Mouse (Mus musculus) ES-Bruce4 (cell line): ENCODE data around the gene Snx1. TPM values are rescaled to one million over a fixed set of nuclear protein-coding genes. Genes with fewer than 3 reads are reported as not detected.

Experiments used
- H3K27ac ChIP-seq: 2 replicates; pipeline ENCODE4 v1.5.1; 2012; ENCODE audit warnings: low read length, inconsistent platforms; ENCODE audit not compliant: insufficient read depth
- H3K27me3 ChIP-seq: 2 replicates; pipeline ENCODE4 v1.6.1; 2012; ENCODE audit warnings: mild to moderate bottlenecking, low read length, inconsistent platforms; ENCODE audit not compliant: control insufficient read depth, poor library complexity, insufficient read depth, severe bottlenecking
- H3K36me3 ChIP-seq: 2 replicates; pipeline ENCODE4 v1.6.1; 2012; ENCODE audit warnings: inconsistent platforms, mild to moderate bottlenecking, low read length, moderate library complexity; ENCODE audit not compliant: control insufficient read depth, poor library complexity, insufficient read depth, severe bottlenecking
- H3K4me1 ChIP-seq: one replicate; pipeline ENCODE4 v1.8.1; 2011; ENCODE audit warnings: low read length; ENCODE audit not compliant: control insufficient read depth, insufficient read depth
- H3K4me3 ChIP-seq: 2 replicates; pipeline ENCODE4 v1.5.1; 2011; ENCODE audit warnings: low read depth, mild to moderate bottlenecking, low read length
- H3K9ac ChIP-seq: 2 replicates; pipeline ENCODE4 v1.6.1; 2012; ENCODE audit warnings: low read depth, mild to moderate bottlenecking, inconsistent platforms; ENCODE audit not compliant: poor library complexity, severe bottlenecking
- H3K9me3 ChIP-seq: replicated peaks from 2 replicates; pipeline ENCODE4 v1.6.1; 2012; ENCODE audit warnings: mild to moderate bottlenecking, low read length, inconsistent platforms; ENCODE audit not compliant: control insufficient read depth, poor library complexity, insufficient read depth, severe bottlenecking
- CTCF ChIP-seq: IDR thresholded peaks from one replicate; pipeline ENCODE4 v1.8.1; 2011; ENCODE audit warnings: low read depth, low read length
- EP300 ChIP-seq: IDR thresholded peaks from 2 replicates; pipeline ENCODE4 v1.6.1; 2011; ENCODE audit warnings: low read depth, low read length; ENCODE audit not compliant: insufficient read depth
- POLR2A ChIP-seq: IDR thresholded peaks from one replicate; pipeline ENCODE4 v1.8.1; 2011; ENCODE audit warnings: low read length; ENCODE audit not compliant: insufficient read depth
- polyA plus RNA-seq: library from polyadenylated mRNA; stranded (reverse); fragments of >200 nt; gene quantifications from 2 replicates; pipeline ENCODE4 v1.2.4, GENCODE M21; 2011; ENCODE audit warnings: low read depth; ENCODE audit not compliant: missing spikeins, insufficient read depth, insufficient read length

Snx1 gene
- polyA plus RNA-seq, 1 experiment, result 34.7 TPM

GRCm38 (mm10) chr9:66068971-66069391 lies 57.4 kb downstream of the Snx1 start:
- Histone ChIP-seq H3K4me1 (peaks cover 5% of the 10 kb centered on the region), H3K27me3 (peaks cover 2% of the 10 kb centered on the region; the same call in 1 of the 2 replicates), H3K27ac (no peak overlapping the region), H3K4me3 (peak overlapping the region; percentile 90), H3K9me3 (no peaks in the 10 kb centered on the region; the same call in 1 of the 2 replicates), H3K36me3 (peaks cover 12% of the 10 kb centered on the region), H3K9ac (peak overlapping the region; percentile 75)
- TF ChIP-seq POLR2A (no peak), CTCF (no peak), EP300 (no peak)

- H3K4me1 ChIP-seq, result peaks cover 5% of the 10 kb centered on the region
- H3K4me3 ChIP-seq, result no peak overlapping the region
- no peaks in the 10 kb centered on the region for H3K9me3 ChIP-seq
- peaks cover 19% of the 10 kb centered on the region for H3K36me3 ChIP-seq
- peaks cover 2% of the 10 kb centered on the region; the same call in 1 of the 2 replicates for H3K27me3 ChIP-seq
- TF ChIP-seq EP300, result no peak
- no peak for TF ChIP-seq CTCF
- no peak for TF ChIP-seq POLR2A
- H3K27ac ChIP-seq, result no peak overlapping the region
- no peak overlapping the region for H3K9ac ChIP-seq
Observed at GRCm38 (mm10) chr9:66068056-66068455, 58.3 kb downstream of the Snx1 start.

- Histone ChIP-seq H3K27ac (no peak overlapping the region), H3K27me3 (peaks cover 2% of the 10 kb centered on the region; the same call in 1 of the 2 replicates), H3K4me3 (no peak overlapping the region), H3K9me3 (no peaks in the 10 kb centered on the region), H3K9ac (no peak overlapping the region), H3K36me3 (peaks cover 24% of the 10 kb centered on the region), H3K4me1 (peaks cover 5% of the 10 kb centered on the region)
- no peak for TF ChIP-seq EP300
- peak; percentile 75 for TF ChIP-seq CTCF
Observed at GRCm38 (mm10) chr9:66067542-66067941, 58.8 kb downstream of the Snx1 start.

DNA sequence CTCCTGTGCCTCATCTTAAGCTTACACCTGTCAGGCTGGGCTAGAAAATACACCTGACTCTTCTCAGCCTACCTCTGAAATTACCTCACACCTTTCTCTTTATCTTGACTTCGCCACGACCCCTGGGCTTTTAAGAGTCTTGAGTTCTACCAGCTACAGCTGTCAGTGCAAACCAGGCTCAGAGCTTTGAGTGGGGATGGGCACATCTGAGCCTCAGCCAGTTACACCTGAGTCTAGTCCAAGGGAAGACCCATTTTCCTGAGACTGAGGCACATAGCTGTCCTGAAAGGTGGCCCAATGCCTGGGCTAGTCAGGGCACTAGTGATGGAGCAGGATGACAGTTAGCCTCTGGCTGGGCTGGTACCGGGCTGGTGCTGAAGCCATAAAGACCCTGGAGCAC lies 59.6 kb downstream of the Snx1 start:
- H3K4me3 ChIP-seq, result no peak overlapping the region
- TF ChIP-seq EP300 (no peak), CTCF (no peak), POLR2A (no peak)
- peaks cover 5% of the 10 kb centered on the region for H3K4me1 ChIP-seq
- H3K9ac ChIP-seq, result no peak overlapping the region
- H3K27me3 ChIP-seq, result peaks cover 2% of the 10 kb centered on the region; the same call in 1 of the 2 replicates
- no peaks in the 10 kb centered on the region for H3K9me3 ChIP-seq
- H3K36me3 ChIP-seq, result peaks cover 27% of the 10 kb centered on the region
- no peak overlapping the region for H3K27ac ChIP-seq

- no peak overlapping the region for H3K4me3 ChIP-seq
- H3K36me3 ChIP-seq, result peaks cover 29% of the 10 kb centered on the region
- no peak overlapping the region for H3K9ac ChIP-seq
- peaks cover 2% of the 10 kb centered on the region; the same call in 1 of the 2 replicates for H3K27me3 ChIP-seq
- peaks cover 4% of the 10 kb centered on the region for H3K4me1 ChIP-seq
- H3K27ac ChIP-seq, result no peak overlapping the region
- no peaks in the 10 kb centered on the region for H3K9me3 ChIP-seq
- TF ChIP-seq CTCF (no peak), EP300 (no peak), POLR2A (no peak)
Observed at GRCm38 (mm10) chr9:66064316-66064715, 62.1 kb downstream of the Snx1 start.

- H3K9me3 ChIP-seq, result no peaks in the 10 kb centered on the region
- H3K36me3 ChIP-seq, result peaks cover 29% of the 10 kb centered on the region
- H3K9ac ChIP-seq, result no peak overlapping the region
- TF ChIP-seq CTCF (no peak), POLR2A (no peak), EP300 (no peak)
- peaks cover 2% of the 10 kb centered on the region for H3K4me1 ChIP-seq
- no peak overlapping the region for H3K27ac ChIP-seq
- no peak overlapping the region for H3K4me3 ChIP-seq
- H3K27me3 ChIP-seq, result no peaks in the 10 kb centered on the region; the same call in 1 of the 2 replicates
Observed at GRCm38 (mm10) chr9:66063446-66063845, 62.9 kb downstream of the Snx1 start.
